Mouse (Mus musculus): Measurements from ENCODE around the gene Gm7694.
A peak's percentile ranks its signal among the peaks of the same experiment; 100 is the strongest.

Gene Gm7694

GRCm38 (mm10) chr1:170306232-170306631 lies at the start of gene Gm7694:
Gm7694 (minus strand) TSS chr1:170306332.
- DNase-seq (ENCODE audit: low read depth, low spot score): no peak

GRCm38 (mm10) chr1:170353335-170353734 lies 47.2 kb upstream of the Gm7694 start:
- DNase-seq (ENCODE audit: low read depth, low spot score): no peak

GRCm38 (mm10) chr1:170351080-170351479 lies 44.9 kb upstream of the Gm7694 start:
- DNase-seq (ENCODE audit: low read depth, low spot score): no peak

- DNase-seq (ENCODE audit: low read depth, low spot score): no peak
These were observed 40.1 kb upstream of the Gm7694 start for GRCm38 (mm10) chr1:170346266-170346665.

- no peak for DNase-seq (ENCODE audit: low read depth, low spot score)
These were observed 37.8 kb upstream of the Gm7694 start for GRCm38 (mm10) chr1:170343906-170344305.

- no peak for DNase-seq (ENCODE audit: low read depth, low spot score)
These were observed 36.9 kb upstream of the Gm7694 start for GRCm38 (mm10) chr1:170343081-170343480.

GRCm38 (mm10) chr1:170339943-170340342 lies 33.8 kb upstream of the Gm7694 start:
- DNase-seq (ENCODE audit: low read depth, low spot score): no peak

GRCm38 (mm10) chr1:170332775-170333174 lies 26.6 kb upstream of the Gm7694 start:
- no peak for DNase-seq (ENCODE audit: low read depth, low spot score)

GRCm38 (mm10) chr1:170331926-170332325 lies 25.8 kb upstream of the Gm7694 start:
- DNase-seq (ENCODE audit: low read depth, low spot score): no peak

GRCm38 (mm10) chr1:170325277-170325676 lies 19.1 kb upstream of the Gm7694 start:
- no peak for DNase-seq (ENCODE audit: low read depth, low spot score)

GRCm38 (mm10) chr1:170324312-170324711 lies 18.2 kb upstream of the Gm7694 start:
- DNase-seq (ENCODE audit: low read depth, low spot score): no peak

GRCm38 (mm10) chr1:170323001-170323400 lies 16.9 kb upstream of the Gm7694 start:
- DNase-seq (ENCODE audit: low read depth, low spot score): no peak

GRCm38 (mm10) chr1:170322046-170322445 lies 15.9 kb upstream of the Gm7694 start:
- DNase-seq (ENCODE audit: low read depth, low spot score): no peak

GRCm38 (mm10) chr1:170311431-170311830 lies 5.3 kb upstream of the Gm7694 start:
- DNase-seq (ENCODE audit: low read depth, low spot score): no peak

- DNase-seq (ENCODE audit: low read depth, low spot score): no peak
These were observed 2.4 kb upstream of the Gm7694 start, which contains the start of gene Spata46 for GRCm38 (mm10) chr1:170308503-170308902. Spata46 (plus strand) TSS chr1:170308803.

GRCm38 (mm10) chr1:170305002-170305401 lies 1.1 kb downstream of the Gm7694 start:
- DNase-seq (ENCODE audit: low read depth, low spot score): no peak

GRCm38 (mm10) chr1:170303103-170303502 lies 3.0 kb downstream of the Gm7694 start:
- no peak for DNase-seq (ENCODE audit: low read depth, low spot score)

GRCm38 (mm10) chr1:170302456-170302855 lies 3.7 kb downstream of the Gm7694 start:
- no peak for DNase-seq (ENCODE audit: low read depth, low spot score)

GRCm38 (mm10) chr1:170301686-170302085 lies 4.4 kb downstream of the Gm7694 start:
- DNase-seq (ENCODE audit: low read depth, low spot score): no peak

GRCm38 (mm10) chr1:170299496-170299895 lies 6.6 kb downstream of the Gm7694 start:
- no peak for DNase-seq (ENCODE audit: low read depth, low spot score)

GRCm38 (mm10) chr1:170294786-170295570 lies 11.2 kb downstream of the Gm7694 start:
- no peak for DNase-seq (ENCODE audit: low read depth, low spot score)

GRCm38 (mm10) chr1:170293257-170293656 lies 12.9 kb downstream of the Gm7694 start:
- DNase-seq (ENCODE audit: low read depth, low spot score): no peak

- DNase-seq (ENCODE audit: low read depth, low spot score): peak; percentile 56
These were observed 13.7 kb downstream of the Gm7694 start for GRCm38 (mm10) chr1:170292239-170292951.

Measured in forelimb bud, embryonic 11.5 days (tissue).